Mouse (Mus musculus) forebrain, embryonic 15.5 days (tissue): ENCODE measurements around the gene Hes3. TPM values are rescaled to one million over a fixed set of nuclear protein-coding genes. Genes with fewer than 3 reads are reported as not detected.

Experiments used
- ATAC-seq: fragments of 200-750 bp; cut with Nextera tagmentation; replicated peaks from 2 replicates; pipeline ENCODE4 v1.8.0; 2017; ENCODE audit warnings: mild to moderate bottlenecking, moderate TSS enrichment, moderate library complexity
- H3K27ac ChIP-seq: fragments of 300-500 bp; sonication (generic); replicated peaks from 2 replicates; pipeline ENCODE4 v1.5.1; 2015; ENCODE audit warnings: mild to moderate bottlenecking, inconsistent platforms
- H3K27me3 ChIP-seq: fragments of 300-500 bp; sonication (generic); 2 replicates; pipeline ENCODE4 v1.6.1; 2015; ENCODE audit warnings: inconsistent platforms
- H3K36me3 ChIP-seq: fragments of 300-500 bp; sonication (generic); 2 replicates; pipeline ENCODE4 v1.6.1; 2015; ENCODE audit warnings: mild to moderate bottlenecking, inconsistent platforms
- H3K4me1 ChIP-seq: fragments of 300-500 bp; sonication (generic); 2 replicates; pipeline ENCODE4 v1.6.1; 2015; ENCODE audit warnings: inconsistent platforms
- H3K4me2 ChIP-seq: fragments of 300-500 bp; sonication (generic); replicated peaks from 2 replicates; pipeline ENCODE4 v1.6.1; 2015; ENCODE audit warnings: mild to moderate bottlenecking, inconsistent platforms
- H3K4me3 ChIP-seq: fragments of 300-500 bp; sonication (generic); 2 replicates; pipeline ENCODE4 v1.5.1; 2015; ENCODE audit warnings: mild to moderate bottlenecking, inconsistent platforms
- H3K9ac ChIP-seq: fragments of 300-500 bp; sonication (generic); replicated peaks from 2 replicates; pipeline ENCODE4 v1.6.1; 2015; ENCODE audit warnings: mild to moderate bottlenecking, inconsistent platforms
- H3K9me3 ChIP-seq: fragments of 300-500 bp; sonication (generic); 2 replicates; pipeline ENCODE4 v1.6.1; 2016; ENCODE audit warnings: inconsistent platforms
- WGBS: fragments of 180-500 bp; shearing (Covaris S2); methylation state at CpG from one replicate; pipeline ENCODE4 v1.1.7; 2015; ENCODE audit warnings: mixed read lengths; 5-methylcytosine and 5-hydroxymethylcytosine counted together
- polyA plus RNA-seq: library from polyadenylated mRNA; unstranded; fragments of >200 nt; fragmentation: Nextera tagmentation; extraction: Ambion mirVana; gene quantifications from 2 replicates; pipeline ENCODE4 v1.2.1, GENCODE M21; 2015

Gene Hes3
- polyA plus RNA-seq, 1 experiment from 2014 or later: 0.09 TPM

DNA sequence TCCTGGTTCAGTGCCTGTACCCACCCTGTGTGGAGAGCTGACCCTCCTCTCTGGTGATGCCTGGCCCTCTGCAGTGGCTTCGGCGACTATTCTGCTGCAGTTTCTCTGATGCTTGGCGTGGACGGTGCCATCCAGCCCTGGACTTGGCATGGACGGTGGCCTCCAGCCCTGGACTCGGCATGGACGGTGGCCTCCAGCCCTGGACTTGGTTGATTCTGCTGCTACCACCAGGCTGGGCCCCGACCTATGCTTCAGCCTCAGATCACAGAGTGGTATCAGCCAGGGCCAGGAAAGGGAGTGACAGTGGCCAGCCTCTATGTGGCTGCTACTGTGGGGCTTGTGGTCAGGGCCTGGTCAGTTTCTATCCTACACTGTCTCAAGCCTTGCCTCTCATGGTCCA, 47.5 kb downstream of the Hes3 start:
- Histone ChIP-seq H3K4me1 (0 out of 2 replicates have a peak, but pooled peaks cover 13% of the 10 kb centered on the region), H3K27ac (no peak overlapping the region), H3K36me3 (no peaks in the 10 kb centered on the region), H3K9me3 (no peaks in the 10 kb centered on the region), H3K9ac (no peak overlapping the region), H3K27me3 (no peaks in the 10 kb centered on the region), H3K4me2 (no peak overlapping the region), H3K4me3 (no peak overlapping the region)
- ATAC-seq: no peak
- 93% methylated on average over 8 of the region's 8 CpGs for WGBS

DNA sequence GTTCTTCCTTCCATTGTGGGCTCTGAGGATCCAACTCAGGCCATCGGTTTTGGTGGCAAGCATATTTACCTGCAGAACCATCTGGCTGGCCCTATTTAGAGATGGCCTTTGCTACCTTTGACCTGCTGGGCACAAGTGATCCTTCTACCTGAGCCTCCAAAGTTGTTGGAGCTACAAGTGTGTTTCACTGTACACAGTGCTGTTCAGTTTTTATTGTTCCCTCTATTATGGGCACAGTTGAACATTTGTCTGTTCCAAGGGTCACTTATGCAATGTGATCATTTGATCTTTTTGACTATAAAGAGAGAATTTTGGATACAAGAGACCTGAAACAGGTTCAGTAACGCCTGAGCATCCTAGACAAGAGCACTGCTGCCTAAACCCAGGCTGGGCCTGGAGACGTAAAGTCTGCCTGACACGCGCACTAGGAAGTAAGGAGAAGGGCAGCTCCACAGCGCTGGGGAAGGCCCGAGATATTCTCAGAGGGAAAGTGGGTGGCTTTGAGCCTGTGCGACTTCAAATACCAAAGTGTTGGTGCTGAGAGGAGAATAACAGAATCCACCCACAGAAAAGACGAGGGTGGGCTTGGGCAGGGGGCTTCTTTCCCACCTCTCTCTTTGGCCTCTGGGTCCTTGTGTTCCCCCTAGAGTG, 48.1 kb downstream of the Hes3 start:
- no peak for ATAC-seq
- no peaks in the 10 kb centered on the region for H3K27me3 ChIP-seq
- no peak overlapping the region for H3K27ac ChIP-seq
- H3K36me3 ChIP-seq: no peaks in the 10 kb centered on the region
- no peak overlapping the region for H3K4me3 ChIP-seq
- H3K9me3 ChIP-seq: no peaks in the 10 kb centered on the region
- 90% methylated on average over 9 of the region's 9 CpGs for WGBS
- H3K4me2 ChIP-seq: no peak overlapping the region
- H3K9ac ChIP-seq: no peak overlapping the region
- 0 out of 2 replicates have a peak, but pooled peaks cover 13% of the 10 kb centered on the region for H3K4me1 ChIP-seq

DNA sequence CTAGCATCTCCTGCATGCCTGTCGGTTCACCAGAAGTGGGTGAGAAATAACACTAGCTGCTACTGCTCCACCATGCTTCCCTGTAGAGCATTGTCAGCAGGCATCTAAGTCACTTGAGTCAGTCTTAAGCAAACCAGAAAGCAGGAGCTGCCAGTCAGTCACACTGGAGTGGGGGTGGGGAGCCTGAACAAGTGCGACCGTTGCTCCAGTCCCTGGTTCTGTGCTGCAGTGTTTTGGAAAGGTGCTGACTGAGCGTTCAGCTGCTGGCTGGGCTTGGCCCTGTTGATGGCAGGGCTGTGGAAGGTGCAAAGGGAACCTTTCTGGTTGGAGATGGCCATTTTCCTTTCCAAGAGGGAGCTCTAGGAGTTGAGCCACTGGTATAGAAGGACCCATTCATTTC, 51.5 kb downstream of the Hes3 start:
- Histone ChIP-seq H3K27ac (no peak overlapping the region), H3K9ac (no peak overlapping the region), H3K4me3 (no peak overlapping the region), H3K4me2 (no peak overlapping the region), H3K9me3 (no peaks in the 10 kb centered on the region), H3K27me3 (no peaks in the 10 kb centered on the region), H3K36me3 (no peaks in the 10 kb centered on the region), H3K4me1 (0 out of 2 replicates have a peak, but pooled peaks cover under 1% of the 10 kb centered on the region)
- 76% methylated on average over 4 of the region's 4 CpGs for WGBS
- no peak for ATAC-seq

Other genes with a start within 250 kb of the Hes3 start
- gene Plekhg5, start 219.2 kb downstream of the Hes3 start, polyA plus RNA-seq: 9.3 and 10.9 TPM in 2 replicates
- 0.53 and 1.0 TPM in 2 replicates for gene Tnfrsf25, start 175.7 kb downstream of the Hes3 start, polyA plus RNA-seq
- gene Espn, start 139.3 kb downstream of the Hes3 start, polyA plus RNA-seq: 0.09 and 0.10 TPM in 2 replicates
- gene Hes2, start 132.8 kb downstream of the Hes3 start, polyA plus RNA-seq: not detected in 2 replicates
- 210 and 219 TPM in 2 replicates for gene Acot7, start 113.5 kb downstream of the Hes3 start, polyA plus RNA-seq
- 5.7 and 6.3 TPM in 2 replicates for gene Gpr153, start 17.4 kb downstream of the Hes3 start, polyA plus RNA-seq
- 17.6 and 18.6 TPM in 2 replicates for gene Icmt, start 5.6 kb upstream of the Hes3 start, polyA plus RNA-seq
- 1.8 and 2.9 TPM in 2 replicates for gene Rnf207, start 27.3 kb upstream of the Hes3 start, polyA plus RNA-seq
- gene Rpl22, start 34.1 kb upstream of the Hes3 start, polyA plus RNA-seq: 216 and 221 TPM in 2 replicates
- 35.5 and 39.3 TPM in 2 replicates for gene Chd5, start 47.0 kb upstream of the Hes3 start, polyA plus RNA-seq
- gene Nphp4, start 185.0 kb upstream of the Hes3 start, polyA plus RNA-seq: 5.0 and 5.5 TPM in 2 replicates
- gene Kcnab2, start 186.2 kb upstream of the Hes3 start, polyA plus RNA-seq: 14.4 and 17.2 TPM in 2 replicates